Mouse (Mus musculus): ENCODE measurements around the gene Edrf1. TPM values are rescaled to one million over a fixed set of nuclear protein-coding genes. Genes with fewer than 3 reads are reported as not detected.

Edrf1 gene
- 25.4 and 29.8 TPM in 2 replicates for polyA plus RNA-seq (2016; fragmentation: Nextera tagmentation; extraction: Ambion mirVana)

DNA sequence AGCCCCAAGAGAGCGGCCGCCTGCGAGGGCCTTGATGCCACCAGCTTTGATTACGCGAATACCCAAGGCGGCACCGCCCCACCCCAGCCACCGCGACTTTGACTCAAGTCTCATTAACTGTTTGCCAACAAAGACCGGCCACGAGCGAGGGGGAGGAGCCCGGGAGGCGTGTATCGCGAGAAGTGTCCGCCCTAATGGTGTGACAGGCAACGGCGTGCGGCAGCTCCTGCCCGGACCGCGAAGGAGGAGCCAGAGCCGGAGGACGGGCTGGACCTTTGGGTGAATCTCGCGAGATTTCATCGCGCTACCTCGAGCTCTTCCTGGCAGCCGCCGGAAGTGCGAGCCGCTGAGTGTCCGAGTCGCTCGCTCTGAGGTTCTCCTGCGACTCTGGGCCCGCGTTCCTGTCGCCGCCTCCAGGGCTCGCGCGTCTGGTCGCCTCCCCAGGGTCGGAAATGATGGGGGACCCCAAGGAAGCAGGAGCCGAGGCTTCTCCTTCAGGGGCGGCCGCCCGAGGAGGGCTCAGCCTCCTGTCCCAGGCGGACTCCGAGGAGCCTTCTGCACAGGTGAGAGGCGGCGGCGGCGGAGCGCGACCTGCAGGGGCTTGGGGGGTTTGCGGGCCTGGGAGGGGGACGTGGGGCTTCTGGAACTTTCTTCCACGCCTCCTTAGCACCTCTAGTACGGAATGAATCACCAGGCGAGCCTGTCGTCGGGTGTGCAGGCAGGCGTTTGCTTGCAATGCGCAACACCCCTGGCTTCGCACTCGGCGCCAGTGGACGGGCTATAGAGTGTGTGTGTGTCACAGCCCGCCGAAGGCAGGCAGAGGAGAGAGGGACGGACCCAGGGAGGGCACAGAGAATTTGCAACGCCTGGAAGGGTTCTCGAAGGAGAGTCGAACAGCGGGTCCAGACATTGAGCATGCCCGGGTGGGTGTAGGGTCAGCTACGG is at the start of gene Edrf1:
Gene Edrf1, plus strand, starts transcription at position 183 of the 945 bp plus-strand sequence.
- Histone ChIP-seq H3K9me3 (no peaks in the 10 kb centered on the region), H3K4me2 (replicated peaks) (peak within 1 kb of the TSS; percentile 89), H3K4me1 (peaks cover 20% of the 10 kb centered on the region), H3K27me3 (no peaks in the 10 kb centered on the region), H3K36me3 (peaks cover 19% of the 10 kb centered on the region), H3K4me3 (peak within 1 kb of the TSS; percentile 98), H3K9ac (peak within 1 kb of the TSS; percentile 89), H3K27ac (peak within 1 kb of the TSS; percentile 90)
- ATAC-seq (ENCODE audit: insufficient number of reproducible peaks, insufficient read depth, low FRiP score, low TSS enrichment), result peak; percentile 95
- under 1% methylated on average over 81 of the region's 81 CpGs for WGBS

DNA sequence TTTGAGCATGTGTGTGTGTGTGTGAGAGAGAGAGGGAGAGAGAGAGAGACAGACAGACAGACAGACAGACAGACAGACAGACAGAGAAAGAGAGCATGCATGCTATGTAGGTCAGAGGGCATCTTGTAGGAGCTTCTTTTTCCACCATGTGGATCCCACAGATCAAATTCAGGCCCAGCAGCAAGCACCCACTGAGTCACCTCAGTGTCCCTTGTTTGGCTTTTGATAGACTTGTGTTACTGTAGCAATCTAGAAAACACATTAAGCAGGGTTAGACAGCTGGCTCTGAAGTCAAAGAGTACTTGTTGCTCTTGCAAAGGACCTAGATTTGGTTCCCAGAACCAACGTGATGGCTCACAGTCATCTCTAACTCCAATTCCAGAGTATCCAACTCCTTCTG is 45.6 kb upstream of the Edrf1 start:
- H3K36me3 ChIP-seq, result no peaks in the 10 kb centered on the region
- H3K27me3 ChIP-seq, result no peaks in the 10 kb centered on the region
- no peak overlapping the region for H3K27ac ChIP-seq
- no peak overlapping the region for H3K4me2 ChIP-seq (replicated peaks)
- peaks cover 6% of the 10 kb centered on the region; the same call in 1 of the 2 replicates for H3K4me1 ChIP-seq
- no peaks in the 10 kb centered on the region for H3K9me3 ChIP-seq
- H3K9ac ChIP-seq, result no peak overlapping the region
- ATAC-seq (ENCODE audit: insufficient number of reproducible peaks, insufficient read depth, low FRiP score, low TSS enrichment), result no peak
- H3K4me3 ChIP-seq, result no peak overlapping the region
- WGBS, result 84% methylated on average over 1 of the region's 1 CpGs

DNA sequence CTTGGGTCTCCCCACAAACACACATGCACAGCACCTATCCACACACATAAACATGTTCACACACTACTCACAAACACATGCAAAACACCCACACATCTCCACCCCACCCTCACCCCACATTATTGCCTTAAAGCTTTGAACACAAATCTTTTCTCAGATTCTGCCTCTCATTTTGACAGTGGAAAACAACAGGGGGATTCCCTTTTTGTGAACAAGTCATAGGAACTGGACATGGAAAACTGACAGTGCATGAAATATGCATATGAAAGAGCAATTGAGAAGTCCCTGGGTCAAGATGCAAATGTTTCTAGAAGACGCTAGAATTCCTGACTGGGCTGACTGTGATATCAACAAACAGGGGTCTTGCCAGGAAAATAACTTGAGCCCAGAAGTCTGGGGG is 36.8 kb upstream of the Edrf1 start:
- Histone ChIP-seq H3K4me3 (no peak overlapping the region), H3K36me3 (no peaks in the 10 kb centered on the region), H3K9ac (no peak overlapping the region), H3K27ac (no peak overlapping the region), H3K4me2 (replicated peaks) (no peak overlapping the region), H3K4me1 (no peaks in the 10 kb centered on the region), H3K9me3 (no peaks in the 10 kb centered on the region), H3K27me3 (no peaks in the 10 kb centered on the region)
- 48% methylated on average over 1 of the region's 1 CpGs for WGBS
- ATAC-seq (ENCODE audit: insufficient number of reproducible peaks, insufficient read depth, low FRiP score, low TSS enrichment), result no peak

DNA sequence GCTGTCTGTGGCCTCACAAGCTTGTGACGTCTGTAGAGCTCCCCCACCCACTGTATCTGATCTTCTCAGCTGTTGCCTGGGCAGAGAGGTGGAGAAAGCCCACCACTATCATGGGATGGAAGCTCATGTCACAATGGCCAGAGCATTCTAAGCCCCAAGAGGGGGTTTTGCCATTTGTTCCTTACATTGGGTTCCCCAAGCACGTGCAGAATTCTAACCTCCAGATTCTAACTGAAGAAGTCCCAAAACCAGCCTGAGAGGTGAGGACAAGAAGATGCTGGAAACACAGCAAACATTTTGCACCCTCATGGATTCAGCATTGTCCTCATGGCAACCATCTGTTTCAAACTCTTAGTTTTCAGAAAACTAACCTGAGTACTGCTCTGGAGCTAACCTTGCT is 35.3 kb upstream of the Edrf1 start, which contains the start of gene Tex36:
Gene Tex36, minus strand, starts transcription at position 101 of the 400 bp plus-strand sequence.
- no peak for ATAC-seq (ENCODE audit: insufficient number of reproducible peaks, insufficient read depth, low FRiP score, low TSS enrichment)
- no peaks in the 10 kb centered on the region for H3K36me3 ChIP-seq
- H3K27ac ChIP-seq, result no peak within 1 kb of the TSS
- WGBS, result 50% methylated on average over 2 of the region's 2 CpGs
- no peaks in the 10 kb centered on the region for H3K9me3 ChIP-seq
- H3K4me3 ChIP-seq, result no peak within 1 kb of the TSS
- H3K4me1 ChIP-seq, result no peaks in the 10 kb centered on the region
- H3K27me3 ChIP-seq, result no peaks in the 10 kb centered on the region
- no peak within 1 kb of the TSS for H3K4me2 ChIP-seq (replicated peaks)
- no peak within 1 kb of the TSS for H3K9ac ChIP-seq

DNA sequence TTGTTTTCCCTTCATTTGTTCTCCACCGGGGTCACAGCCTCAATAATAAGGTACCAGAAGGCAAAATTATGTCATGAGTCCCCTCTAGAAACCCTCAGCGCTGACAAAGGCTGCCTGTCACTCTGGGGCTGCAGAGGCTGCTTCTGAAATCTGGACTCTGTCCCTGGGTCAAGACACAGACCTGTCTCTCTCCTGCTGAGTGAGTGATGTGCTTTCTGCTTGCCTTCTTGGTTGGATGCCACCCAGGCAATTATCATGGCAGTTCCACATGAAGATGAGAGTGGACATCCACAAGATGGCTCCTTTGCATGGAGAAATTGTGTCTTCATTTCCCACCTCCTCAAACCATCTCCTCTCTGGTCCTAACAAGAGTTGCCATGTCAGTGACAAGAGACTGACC is 34.2 kb upstream of the Edrf1 start:
- no peaks in the 10 kb centered on the region for H3K36me3 ChIP-seq
- no peak overlapping the region for H3K4me2 ChIP-seq (replicated peaks)
- no peak overlapping the region for H3K27ac ChIP-seq
- WGBS, result 68% methylated on average over 2 of the region's 2 CpGs
- no peaks in the 10 kb centered on the region for H3K27me3 ChIP-seq
- ATAC-seq (ENCODE audit: insufficient number of reproducible peaks, insufficient read depth, low FRiP score, low TSS enrichment), result no peak
- H3K9ac ChIP-seq, result no peak overlapping the region
- no peaks in the 10 kb centered on the region for H3K9me3 ChIP-seq
- peaks cover 4% of the 10 kb centered on the region; the same call in 1 of the 2 replicates for H3K4me1 ChIP-seq
- no peak overlapping the region for H3K4me3 ChIP-seq

DNA sequence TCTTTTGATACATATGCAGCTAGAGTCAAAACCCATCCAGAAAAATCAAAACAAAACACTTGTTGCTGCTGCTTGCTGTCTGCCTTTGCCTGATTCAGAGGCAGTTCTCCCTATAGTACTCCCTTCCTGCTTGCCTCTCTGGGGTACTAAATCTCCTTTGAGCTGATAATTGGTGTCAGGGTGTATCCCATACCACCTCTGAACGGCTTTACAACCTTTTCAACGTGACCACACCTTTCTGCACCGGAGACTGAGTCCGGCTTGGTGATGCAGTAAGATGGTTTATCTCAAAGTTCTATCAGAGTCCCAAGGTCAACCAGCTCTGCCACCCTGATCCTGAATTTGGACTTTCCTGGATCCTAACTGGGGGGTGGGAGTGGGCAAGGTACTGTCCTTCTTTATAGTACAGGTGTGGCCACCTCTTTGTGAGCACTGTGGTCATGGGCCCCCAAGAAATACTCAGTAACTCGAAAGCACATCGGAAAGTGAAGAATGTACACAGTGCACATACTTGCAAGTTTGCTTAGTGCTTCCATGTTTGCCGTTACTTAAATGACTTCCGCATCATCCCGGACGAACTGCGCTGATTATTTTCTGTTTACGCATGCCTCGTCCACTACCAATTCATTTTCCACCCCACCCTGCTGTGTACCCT is 32.8 kb upstream of the Edrf1 start:
- no peak for ATAC-seq (ENCODE audit: insufficient number of reproducible peaks, insufficient read depth, low FRiP score, low TSS enrichment)
- H3K27ac ChIP-seq, result no peak overlapping the region
- no peak overlapping the region for H3K9ac ChIP-seq
- no peak overlapping the region for H3K4me2 ChIP-seq (replicated peaks)
- 75% methylated on average over 13 of the region's 13 CpGs for WGBS
- no peak overlapping the region for H3K4me3 ChIP-seq
- H3K9me3 ChIP-seq, result no peaks in the 10 kb centered on the region
- no peaks in the 10 kb centered on the region for H3K27me3 ChIP-seq
- peaks cover 14% of the 10 kb centered on the region for H3K4me1 ChIP-seq
- no peaks in the 10 kb centered on the region for H3K36me3 ChIP-seq

DNA sequence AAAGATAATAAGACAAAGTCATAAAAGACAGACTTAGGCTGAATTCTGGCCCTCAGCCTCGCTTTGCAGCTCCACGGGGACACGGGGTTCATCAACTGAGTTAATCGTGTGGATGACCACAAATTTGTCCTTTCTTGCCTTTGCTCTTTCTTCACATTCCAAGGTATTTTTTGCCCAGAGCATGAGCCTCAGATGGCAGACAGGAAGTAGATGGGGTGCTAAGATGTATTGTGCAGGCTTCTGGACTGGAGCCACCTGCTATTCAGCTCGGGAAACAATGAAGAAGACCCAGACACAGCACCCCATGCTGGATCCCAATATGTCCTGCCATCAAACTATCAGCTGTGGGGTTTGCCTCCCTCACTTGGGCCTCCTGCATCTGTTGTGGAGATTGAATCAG is 30.0 kb upstream of the Edrf1 start:
- H3K4me3 ChIP-seq, result no peak overlapping the region
- H3K27ac ChIP-seq, result no peak overlapping the region
- H3K9me3 ChIP-seq, result no peaks in the 10 kb centered on the region
- no peak overlapping the region for H3K4me2 ChIP-seq (replicated peaks)
- H3K36me3 ChIP-seq, result no peaks in the 10 kb centered on the region
- no peak for ATAC-seq (ENCODE audit: insufficient number of reproducible peaks, insufficient read depth, low FRiP score, low TSS enrichment)
- peaks cover 16% of the 10 kb centered on the region for H3K4me1 ChIP-seq
- H3K27me3 ChIP-seq, result no peaks in the 10 kb centered on the region
- WGBS, result 84% methylated on average over 5 of the region's 5 CpGs
- no peak overlapping the region for H3K9ac ChIP-seq

DNA sequence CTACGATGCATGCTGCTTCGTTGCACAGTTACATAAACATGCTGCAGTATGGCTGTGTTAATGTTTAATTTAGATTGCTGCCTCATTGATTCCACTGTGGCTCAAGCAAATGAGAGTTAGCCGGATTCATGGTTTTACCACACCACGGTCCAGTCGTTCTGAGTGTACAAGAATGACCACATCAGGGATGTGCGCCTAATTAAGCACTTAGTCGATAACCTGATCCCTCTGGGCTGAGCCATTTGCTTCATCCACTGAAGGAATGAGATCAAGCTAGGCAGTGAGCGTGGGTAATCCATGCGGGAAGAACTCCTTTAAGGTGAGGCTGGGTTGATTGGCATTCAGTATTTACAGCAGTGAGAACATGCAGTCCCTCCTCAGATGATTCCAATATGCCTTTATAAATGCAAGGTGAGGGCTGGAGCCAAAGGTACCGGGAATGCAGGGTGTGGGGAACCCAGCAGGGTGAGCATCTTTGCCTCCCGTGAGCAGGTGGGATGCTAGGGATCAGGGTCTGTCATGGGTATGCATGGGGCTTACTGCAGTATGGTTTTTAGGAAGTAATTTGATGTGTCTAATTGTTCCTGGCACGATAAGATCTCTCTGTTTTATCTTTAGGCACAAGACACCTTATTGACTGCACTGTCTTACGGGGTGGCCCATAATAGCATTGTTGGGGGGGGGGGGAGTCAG is 29.3 kb upstream of the Edrf1 start:
- no peak overlapping the region for H3K27ac ChIP-seq
- H3K36me3 ChIP-seq, result no peaks in the 10 kb centered on the region
- H3K4me1 ChIP-seq, result peaks cover 16% of the 10 kb centered on the region
- H3K27me3 ChIP-seq, result no peaks in the 10 kb centered on the region
- WGBS, result 64% methylated on average over 13 of the region's 13 CpGs
- H3K4me3 ChIP-seq, result no peak overlapping the region
- H3K9me3 ChIP-seq, result no peaks in the 10 kb centered on the region
- ATAC-seq (ENCODE audit: insufficient number of reproducible peaks, insufficient read depth, low FRiP score, low TSS enrichment), result no peak
- no peak overlapping the region for H3K4me2 ChIP-seq (replicated peaks)
- H3K9ac ChIP-seq, result no peak overlapping the region

DNA sequence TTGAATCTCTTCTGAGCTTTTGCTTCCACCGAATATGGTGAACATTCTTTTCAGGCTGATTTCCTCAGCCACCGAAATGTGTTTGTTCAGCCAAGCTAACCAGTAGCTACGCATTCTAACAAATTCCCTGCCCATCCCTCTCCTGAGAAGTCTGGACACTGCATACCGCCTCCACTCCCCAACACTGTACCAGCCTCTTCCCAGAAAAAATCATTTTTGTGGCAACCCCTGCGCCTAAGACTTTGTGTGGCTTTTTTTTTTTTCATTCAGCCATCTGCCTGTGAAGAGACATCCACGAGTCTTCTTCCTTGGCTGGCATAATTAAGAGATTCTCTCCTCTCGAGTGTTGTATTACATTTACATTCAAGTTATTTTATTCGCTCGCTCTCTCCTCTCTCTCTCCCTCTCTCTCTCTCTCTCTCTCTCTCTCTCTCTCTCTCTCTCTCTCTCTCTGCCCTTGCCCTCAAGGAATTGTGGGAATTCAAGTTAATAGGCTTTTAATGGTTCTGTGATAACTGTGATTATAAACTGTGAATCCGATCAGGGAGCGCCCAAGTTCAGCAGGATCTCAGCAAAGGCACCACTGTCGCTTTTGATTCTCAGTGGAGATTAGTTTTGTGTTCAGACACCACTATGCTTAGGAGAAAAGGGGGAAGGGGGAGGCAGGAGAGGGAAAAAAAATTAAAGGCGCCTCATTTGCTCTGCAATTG is 28.6 kb upstream of the Edrf1 start:
- no peak for ATAC-seq (ENCODE audit: insufficient number of reproducible peaks, insufficient read depth, low FRiP score, low TSS enrichment)
- H3K9ac ChIP-seq, result no peak overlapping the region
- no peaks in the 10 kb centered on the region for H3K9me3 ChIP-seq
- no peak overlapping the region for H3K4me2 ChIP-seq (replicated peaks)
- 58% methylated on average over 13 of the region's 13 CpGs for WGBS
- H3K4me3 ChIP-seq, result no peak overlapping the region
- peaks cover 16% of the 10 kb centered on the region for H3K4me1 ChIP-seq
- no peak overlapping the region for H3K27ac ChIP-seq
- no peaks in the 10 kb centered on the region for H3K36me3 ChIP-seq
- H3K27me3 ChIP-seq, result no peaks in the 10 kb centered on the region

DNA sequence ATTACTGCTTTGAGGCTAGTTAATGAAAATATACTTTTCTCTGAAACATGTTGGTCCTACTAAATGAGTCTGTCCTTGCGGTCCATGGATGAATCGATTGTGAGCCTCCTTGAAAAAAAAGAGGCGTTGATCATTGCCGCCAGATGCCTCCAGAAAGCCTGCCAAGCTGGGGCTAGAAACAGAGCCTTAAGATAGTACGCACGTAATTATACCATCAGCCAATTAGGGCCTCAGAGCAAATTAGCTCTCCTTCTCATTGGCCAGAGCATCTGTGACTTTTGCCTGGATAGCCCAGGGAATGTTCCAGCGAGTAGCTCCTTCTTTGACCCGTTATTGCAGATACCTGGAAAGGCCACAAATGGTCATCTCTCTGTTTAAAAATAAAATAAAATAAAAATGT is 27.8 kb upstream of the Edrf1 start:
- no peak overlapping the region for H3K27ac ChIP-seq
- WGBS, result 56% methylated on average over 8 of the region's 8 CpGs
- H3K36me3 ChIP-seq, result no peaks in the 10 kb centered on the region
- peaks cover 16% of the 10 kb centered on the region for H3K4me1 ChIP-seq
- no peaks in the 10 kb centered on the region for H3K9me3 ChIP-seq
- no peaks in the 10 kb centered on the region for H3K27me3 ChIP-seq
- no peak overlapping the region for H3K4me2 ChIP-seq (replicated peaks)
- H3K4me3 ChIP-seq, result no peak overlapping the region
- ATAC-seq (ENCODE audit: insufficient number of reproducible peaks, insufficient read depth, low FRiP score, low TSS enrichment), result no peak
- no peak overlapping the region for H3K9ac ChIP-seq

DNA sequence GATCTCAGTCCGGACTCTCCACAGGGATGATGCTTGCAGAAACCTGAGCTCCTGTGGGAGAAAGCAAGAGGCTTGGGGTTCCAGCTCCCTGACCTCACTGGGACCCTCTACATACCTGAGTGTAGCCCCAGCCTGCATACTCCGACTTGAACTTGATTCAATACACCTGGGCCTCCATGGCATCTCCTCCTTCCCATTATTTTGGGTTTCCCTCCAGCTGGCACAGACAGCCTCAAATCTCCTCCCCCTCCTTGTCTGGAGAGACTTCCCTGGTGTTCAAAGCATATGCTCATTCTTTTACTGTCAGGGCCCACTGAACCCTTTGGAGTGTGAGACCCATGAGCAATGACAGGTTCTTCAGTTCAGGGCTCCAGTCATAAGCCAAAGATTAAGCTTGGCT is 24.4 kb upstream of the Edrf1 start:
- no peak overlapping the region for H3K4me3 ChIP-seq
- no peak for ATAC-seq (ENCODE audit: insufficient number of reproducible peaks, insufficient read depth, low FRiP score, low TSS enrichment)
- peaks cover 14% of the 10 kb centered on the region for H3K4me1 ChIP-seq
- H3K4me2 ChIP-seq (replicated peaks), result no peak overlapping the region
- H3K36me3 ChIP-seq, result no peaks in the 10 kb centered on the region
- no peaks in the 10 kb centered on the region for H3K9me3 ChIP-seq
- 73% methylated on average over 2 of the region's 2 CpGs for WGBS
- H3K27ac ChIP-seq, result no peak overlapping the region
- no peak overlapping the region for H3K9ac ChIP-seq
- no peaks in the 10 kb centered on the region for H3K27me3 ChIP-seq
